Mouse (Mus musculus): ENCODE data around the gene Ntpcr. TPM values are rescaled to one million over a fixed set of nuclear protein-coding genes. Genes with fewer than 3 reads are reported as not detected.

Gene Ntpcr
- polyA plus RNA-seq (2015; fragmentation: Nextera tagmentation; extraction: Ambion mirVana), result 32.2 and 34.1 TPM in 2 replicates

- Histone ChIP-seq H3K9ac (ENCODE audit: low read length) (no peak within 1 kb of the TSS), H3K4me2 (replicated peaks; ENCODE audit: low read depth) (no peak within 1 kb of the TSS), H3K9me3 (ENCODE audit: control insufficient read depth, low read length) (no peaks in the 10 kb centered on the region), H3K36me3 (ENCODE audit: control insufficient read depth, insufficient read depth, low read length) (no peaks in the 10 kb centered on the region), H3K4me3 (ENCODE audit: low read depth, low read length) (no peak within 1 kb of the TSS), H3K27ac (replicated peaks) (no peak within 1 kb of the TSS), H3K27me3 (ENCODE audit: control insufficient read depth, insufficient read depth, low read length) (no peaks in the 10 kb centered on the region), H3K4me1 (replicated peaks; ENCODE audit: control insufficient read depth, insufficient read depth) (peaks cover 2% of the 10 kb centered on the region; the same call in 1 of the 2 replicates)
- DNase-seq (ENCODE audit: low spot score), result no peak
- WGBS, result 72% methylated on average over 7 of the region's 7 CpGs
- ATAC-seq (ENCODE audit: low FRiP score, low TSS enrichment), result no peak
- TF ChIP-seq CTCF (IDR thresholded peaks at IDR 0.05; ENCODE audit: low read depth), result no peak
- no peak for TF ChIP-seq EP300 (optimal IDR thresholded peaks at IDR 0.05)
These were observed at the start of gene Ntpcr for GRCm38 (mm10) chr8:125729746-125730145. Ntpcr (plus strand) TSS chr8:125729963.

- Histone ChIP-seq H3K4me2 (replicated peaks; ENCODE audit: low read depth) (no peak overlapping the region), H3K27ac (replicated peaks) (no peak overlapping the region), H3K4me3 (ENCODE audit: low read depth, low read length) (no peak overlapping the region), H3K9ac (ENCODE audit: low read length) (no peak overlapping the region), H3K36me3 (ENCODE audit: control insufficient read depth, insufficient read depth, low read length) (no peaks in the 10 kb centered on the region), H3K4me1 (replicated peaks; ENCODE audit: control insufficient read depth, insufficient read depth) (no peaks in the 10 kb centered on the region), H3K9me3 (ENCODE audit: control insufficient read depth, low read length) (no peaks in the 10 kb centered on the region), H3K27me3 (ENCODE audit: control insufficient read depth, insufficient read depth, low read length) (no peaks in the 10 kb centered on the region)
- 57% methylated on average over 8 of the region's 8 CpGs for WGBS
- ATAC-seq (ENCODE audit: low FRiP score, low TSS enrichment), result no peak
- TF ChIP-seq EP300 (optimal IDR thresholded peaks at IDR 0.05), result no peak
- no peak for TF ChIP-seq CTCF (IDR thresholded peaks at IDR 0.05; ENCODE audit: low read depth)
- DNase-seq (ENCODE audit: low spot score), result no peak
These were observed 48.8 kb upstream of the Ntpcr start for GRCm38 (mm10) chr8:125680851-125681408.

- no peak for ATAC-seq (ENCODE audit: low FRiP score, low TSS enrichment)
- H3K27ac ChIP-seq (replicated peaks), result no peak overlapping the region
- no peak for DNase-seq (ENCODE audit: low spot score)
- H3K36me3 ChIP-seq (ENCODE audit: control insufficient read depth, insufficient read depth, low read length), result no peaks in the 10 kb centered on the region
- H3K9me3 ChIP-seq (ENCODE audit: control insufficient read depth, low read length), result no peaks in the 10 kb centered on the region
- H3K4me2 ChIP-seq (replicated peaks; ENCODE audit: low read depth), result no peak overlapping the region
- no peaks in the 10 kb centered on the region for H3K27me3 ChIP-seq (ENCODE audit: control insufficient read depth, insufficient read depth, low read length)
- H3K4me3 ChIP-seq (ENCODE audit: low read depth, low read length), result no peak overlapping the region
- no peak for TF ChIP-seq EP300 (optimal IDR thresholded peaks at IDR 0.05)
- TF ChIP-seq CTCF (IDR thresholded peaks at IDR 0.05; ENCODE audit: low read depth), result no peak
- 65% methylated on average over 6 of the region's 6 CpGs for WGBS
- no peak overlapping the region for H3K9ac ChIP-seq (ENCODE audit: low read length)
- H3K4me1 ChIP-seq (replicated peaks; ENCODE audit: control insufficient read depth, insufficient read depth), result no peaks in the 10 kb centered on the region
These were observed 44.5 kb upstream of the Ntpcr start for GRCm38 (mm10) chr8:125685216-125685760.

GRCm38 (mm10) chr8:125686221-125686865 lies 43.4 kb upstream of the Ntpcr start:
- WGBS, result 63% methylated on average over 9 of the region's 9 CpGs
- no peak overlapping the region for H3K27ac ChIP-seq (replicated peaks)
- no peak overlapping the region for H3K9ac ChIP-seq (ENCODE audit: low read length)
- TF ChIP-seq EP300 (optimal IDR thresholded peaks at IDR 0.05) (no peak), CTCF (IDR thresholded peaks at IDR 0.05; ENCODE audit: low read depth) (no peak)
- H3K4me3 ChIP-seq (ENCODE audit: low read depth, low read length), result no peak overlapping the region
- DNase-seq (ENCODE audit: low spot score), result no peak
- no peaks in the 10 kb centered on the region for H3K36me3 ChIP-seq (ENCODE audit: control insufficient read depth, insufficient read depth, low read length)
- no peaks in the 10 kb centered on the region for H3K9me3 ChIP-seq (ENCODE audit: control insufficient read depth, low read length)
- no peak for ATAC-seq (ENCODE audit: low FRiP score, low TSS enrichment)
- H3K4me2 ChIP-seq (replicated peaks; ENCODE audit: low read depth), result no peak overlapping the region
- H3K27me3 ChIP-seq (ENCODE audit: control insufficient read depth, insufficient read depth, low read length), result no peaks in the 10 kb centered on the region
- no peaks in the 10 kb centered on the region for H3K4me1 ChIP-seq (replicated peaks; ENCODE audit: control insufficient read depth, insufficient read depth)

- ATAC-seq (ENCODE audit: low FRiP score, low TSS enrichment), result no peak
- no peak for DNase-seq (ENCODE audit: low spot score)
- Histone ChIP-seq H3K9ac (ENCODE audit: low read length) (no peak overlapping the region), H3K4me2 (replicated peaks; ENCODE audit: low read depth) (no peak overlapping the region), H3K4me1 (replicated peaks; ENCODE audit: control insufficient read depth, insufficient read depth) (no peaks in the 10 kb centered on the region), H3K9me3 (ENCODE audit: control insufficient read depth, low read length) (no peaks in the 10 kb centered on the region), H3K27ac (replicated peaks) (no peak overlapping the region), H3K36me3 (ENCODE audit: control insufficient read depth, insufficient read depth, low read length) (no peaks in the 10 kb centered on the region), H3K27me3 (ENCODE audit: control insufficient read depth, insufficient read depth, low read length) (no peaks in the 10 kb centered on the region), H3K4me3 (ENCODE audit: low read depth, low read length) (no peak overlapping the region)
- TF ChIP-seq CTCF (IDR thresholded peaks at IDR 0.05; ENCODE audit: low read depth), result no peak
- no peak for TF ChIP-seq EP300 (optimal IDR thresholded peaks at IDR 0.05)
- 68% methylated on average over 15 of the region's 15 CpGs for WGBS
These were observed 39.4 kb upstream of the Ntpcr start for GRCm38 (mm10) chr8:125690166-125690915.
